8 mouse cellular contexts compared by ENCODE assay signal in the genomic region with DNA sequence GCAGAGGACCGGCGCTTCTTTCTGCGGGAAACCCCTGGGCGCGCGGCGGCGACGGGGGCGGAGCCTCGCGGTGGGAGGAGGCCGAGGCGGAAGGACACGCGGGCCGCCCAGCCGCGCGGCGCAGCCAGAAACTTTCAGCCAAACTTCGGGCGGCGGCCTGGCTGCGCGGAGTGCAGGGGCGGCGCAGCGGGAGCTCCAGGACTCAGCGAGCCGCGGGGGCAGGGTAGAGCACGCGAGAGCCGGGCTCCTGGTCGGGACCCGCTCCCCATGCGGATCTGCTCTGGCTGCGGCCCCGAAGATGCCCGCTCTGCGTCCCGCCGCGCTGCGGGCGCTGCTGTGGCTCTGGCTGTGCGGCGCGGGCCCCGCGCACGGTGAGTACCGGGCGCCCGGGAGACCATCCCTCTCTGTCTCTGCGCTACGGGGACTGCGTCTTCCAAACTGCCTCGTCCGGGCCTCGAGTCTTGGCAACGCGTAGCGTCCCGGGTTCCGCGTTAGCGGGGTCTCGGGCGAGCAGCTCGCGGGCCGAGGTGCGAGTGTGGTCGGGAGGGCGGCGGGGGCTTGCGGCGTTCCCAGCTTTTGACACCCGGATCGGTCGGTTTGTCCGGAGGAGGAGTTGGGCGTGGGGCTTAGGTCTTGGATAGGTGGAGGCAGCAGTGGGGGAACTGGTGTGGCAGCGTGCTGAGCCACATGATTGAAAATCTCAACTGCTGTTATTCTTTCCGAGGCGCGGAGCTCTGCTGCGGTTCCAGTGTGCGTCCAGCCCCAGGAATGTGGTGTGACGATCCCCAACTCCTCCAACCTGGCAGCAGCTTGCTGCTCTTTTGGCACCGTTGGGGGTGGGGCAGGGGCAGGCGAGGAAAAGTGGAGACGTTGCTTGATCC. TPM values are rescaled to one million over a fixed set of nuclear protein-coding genes. Genes with fewer than 3 reads are reported as not detected.
DNase-seq lines count a peak whose midpoint lies in the region; ATAC-seq and TF ChIP-seq lines count a peak whose summit lies in the region.

A gene (plus strand): TSS at position 127 of the 881 bp plus-strand sequence.

- H3K27me3 ChIP-seq in hindbrain, postnatal 0 days (ENCODE audit: insufficient read depth, low read length) = no peaks in the 10 kb centered on the region
- H3K27me3 ChIP-seq in megakaryocyte, embryonic 14.5 days (replicated peaks) = no peaks in the 10 kb centered on the region

- peak; percentile 90 for DNase-seq in WW6 (ENCODE audit: low read depth, low spot score)
- peak; percentile 88 to 92 for DNase-seq in cerebellum, postnatal 4 days (ENCODE audit: low spot score in 2 of 2)
- DNase-seq in gastrocnemius, adult 2 months = peak; percentile 98
- peak; percentile 97 for DNase-seq in hindbrain, postnatal 0 days (ENCODE audit: low spot score)
- DNase-seq in left cerebral cortex, adult 8-10 months (ENCODE audit: low spot score in 2 of 2) = peak; percentile 80 to 82
- peak; percentile 94 to 96 for DNase-seq in right cerebral cortex, postnatal 10 days (ENCODE audit: low spot score in 2 of 2)
- DNase-seq in urinary bladder, postnatal 25 days (ENCODE audit: low spot score) = peak; percentile 95

- ATAC-seq in hindbrain, postnatal 0 days = peak; percentile 93

- H3K4me1 ChIP-seq in hindbrain, postnatal 0 days (ENCODE audit: insufficient read depth, low read length) = no peaks in the 10 kb centered on the region; the same call in 1 of the 2 replicates
- peaks cover 61% of the 10 kb centered on the region for H3K4me1 ChIP-seq in megakaryocyte, embryonic 14.5 days

- WGBS in hindbrain, postnatal 0 days = under 1% methylated on average over 91 of the region's 95 CpGs

- peak within 1 kb of the TSS; percentile 94 for H3K27ac ChIP-seq in gastrocnemius, adult 2 months
- H3K27ac ChIP-seq in hindbrain, postnatal 0 days = peak within 1 kb of the TSS; percentile 69

- intact Hi-C loops in gastrocnemius, adult 2 months (cut with DNase I) = loop anchor here (5.0 kb wide), 1 partner anchor 84 kb away; no protein-coding TSS in a partner anchor

- H3K36me3 ChIP-seq in hindbrain, postnatal 0 days (ENCODE audit: insufficient read depth, low read length) = no peaks in the 10 kb centered on the region
- peaks cover 8% of the 10 kb centered on the region for H3K36me3 ChIP-seq in megakaryocyte, embryonic 14.5 days (replicated peaks; ENCODE audit: low read length)

- peak within 1 kb of the TSS; percentile 93 for H3K4me3 ChIP-seq in gastrocnemius, adult 2 months
- H3K4me3 ChIP-seq in hindbrain, postnatal 0 days (ENCODE audit: low read length) = peak within 1 kb of the TSS; percentile 71
- H3K4me3 ChIP-seq in megakaryocyte, embryonic 14.5 days (replicated peaks) = peak within 1 kb of the TSS; percentile 96

- no peak for TF ChIP-seq CTCF in gastrocnemius, adult 2 months (IDR thresholded peaks at IDR 0.05)
- TF ChIP-seq CTCF in hindbrain, postnatal 0 days (IDR thresholded peaks at IDR 0.05; ENCODE audit: low read depth) = no peak

- peak within 1 kb of the TSS; percentile 71 for H3K9ac ChIP-seq in hindbrain, postnatal 0 days (replicated peaks; ENCODE audit: low read length)

- H3K9me3 ChIP-seq in hindbrain, postnatal 0 days (ENCODE audit: low read length) = no peaks in the 10 kb centered on the region
- H3K9me3 ChIP-seq in megakaryocyte, embryonic 14.5 days = no peaks in the 10 kb centered on the region

- peak within 1 kb of the TSS; percentile 88 for H3K4me2 ChIP-seq in hindbrain, postnatal 0 days (ENCODE audit: low read depth, low read length)

RNA-seq across cellular contexts. Expression of the gene that starts here (rescaled TPM):
- 10 to 100 TPM in 1 of 2 experiments, 1 to 10 TPM in 1; 8.7 to 10.3 TPM for total RNA-seq in gastrocnemius, adult 2 months (2021)
- total RNA-seq in hindbrain, postnatal 0 days (2014; rRNA removed) = 37.7 and 44.9 TPM in 2 replicates
- polyA plus RNA-seq in hindbrain, postnatal 0 days (2015; fragmentation: Nextera tagmentation; extraction: Ambion mirVana) = 9.5 and 9.9 TPM in 2 replicates
- 10 to 100 TPM; 16.3 to 17.9 (median 17.1) TPM for total RNA-seq in left cerebral cortex, adult 8-10 months (2022)
- polyA plus RNA-seq in megakaryocyte, embryonic 14.5 days (2012; ENCODE audit: insufficient read depth, low replicate concordance) = 0.45 and 1.9 TPM in 2 replicates

Comparison
In these comparisons a context has a peak if more than half of its experiments do, and no peak if none do; other contexts are left out.
1. Peak in every context shown above with its lines: DNase-seq, ATAC-seq, H3K4me3 ChIP-seq and H3K27ac ChIP-seq.